Mouse (Mus musculus) spleen, adult 2 months (tissue): ENCODE measurements at regions not wholly inside any gene's neighbourhood (a gene's known extent, or its start where the extent isn't known, plus 50 kb on each side); places are given as distances from the start of the nearest gene placed in this dataset.
"Not testable (repeated sequence)": the region's sequence is repeated elsewhere in the genome, so short reads cannot be mapped to it uniquely, and the experiment has no call there.

Source experiments
- DNase-seq, 2 experiments: peaks; one replicate each; pipeline versions ENCODE4 v3.0.0 to v3.0.0-alpha.2; 2012 to 2021; ENCODE audit warnings: low spot score in 2 of 2, low read depth in 1 of 2
- H3K27ac ChIP-seq: fragments of 200-500 bp; 2 replicates; pipeline ENCODE4 v1.5.1; 2012; ENCODE audit warnings: low read length, inconsistent platforms; ENCODE audit not compliant: insufficient read depth
- H3K27me3 ChIP-seq: fragments of 200-500 bp; 2 replicates; pipeline ENCODE4 v1.6.1; 2012; ENCODE audit warnings: mild to moderate bottlenecking, moderate library complexity, low read length, inconsistent platforms; ENCODE audit not compliant: control insufficient read depth, insufficient read depth
- H3K36me3 ChIP-seq: fragments of 200-500 bp; 2 replicates; pipeline ENCODE4 v1.6.1; 2012; ENCODE audit warnings: mild to moderate bottlenecking, low read length, inconsistent platforms; ENCODE audit not compliant: control insufficient read depth, insufficient read depth
- H3K4me1 ChIP-seq: fragments of 200-500 bp; 2 replicates; pipeline ENCODE4 v1.6.1; 2011; ENCODE audit warnings: inconsistent platforms; ENCODE audit not compliant: control insufficient read depth, insufficient read depth, insufficient read length
- H3K4me3 ChIP-seq: fragments of 200-500 bp; 2 replicates; pipeline ENCODE4 v1.5.1; 2011; ENCODE audit warnings: mild to moderate bottlenecking, inconsistent platforms; ENCODE audit not compliant: insufficient read depth, insufficient read length; ENCODE audit errors: extremely low read depth
- CTCF ChIP-seq: fragments of 200-500 bp; IDR thresholded peaks from 2 replicates; pipeline ENCODE4 v1.5.1; 2011; ENCODE audit warnings: mild to moderate bottlenecking, inconsistent platforms; ENCODE audit not compliant: insufficient read depth, insufficient read length, insufficient replicate concordance; ENCODE audit errors: extremely low read depth
- POLR2A ChIP-seq: fragments of 200-500 bp; IDR thresholded peaks from 2 replicates; pipeline ENCODE4 v1.6.1; 2011; ENCODE audit warnings: low read depth, low read length, inconsistent platforms
- WGBS: fragments of 180-500 bp; shearing (Covaris S2); methylation state at CpG from one replicate; pipeline ENCODE4 v1.1.7; 2018; 5-methylcytosine and 5-hydroxymethylcytosine counted together

DNA sequence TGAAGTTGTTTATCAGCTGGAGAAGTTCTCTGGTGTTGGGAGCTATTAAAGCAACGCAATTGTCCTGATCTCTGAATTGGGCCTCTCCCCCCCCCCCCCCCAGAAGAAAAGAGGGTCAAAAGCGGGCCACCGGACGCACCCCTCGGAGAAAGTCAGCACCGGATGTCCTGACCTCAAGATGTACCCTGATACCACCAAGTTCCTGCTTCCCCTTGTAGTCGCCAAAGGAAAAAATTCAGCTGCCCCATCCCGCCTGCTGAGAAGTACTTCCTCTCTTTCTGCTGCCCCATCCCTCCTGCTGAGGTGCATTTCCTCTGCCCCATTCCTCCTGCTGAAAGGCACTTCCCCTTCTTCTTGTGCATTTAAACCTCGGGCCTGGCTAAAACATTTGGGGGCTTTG lies 1191.1 kb upstream of the 1700008P02Rik start:
- not testable (repeated sequence) for H3K4me1 ChIP-seq, H3K4me3 ChIP-seq, H3K27ac ChIP-seq, H3K36me3 ChIP-seq, H3K27me3 ChIP-seq, DNase-seq
- 89% methylated on average over 6 of the region's 9 CpGs for WGBS

DNA sequence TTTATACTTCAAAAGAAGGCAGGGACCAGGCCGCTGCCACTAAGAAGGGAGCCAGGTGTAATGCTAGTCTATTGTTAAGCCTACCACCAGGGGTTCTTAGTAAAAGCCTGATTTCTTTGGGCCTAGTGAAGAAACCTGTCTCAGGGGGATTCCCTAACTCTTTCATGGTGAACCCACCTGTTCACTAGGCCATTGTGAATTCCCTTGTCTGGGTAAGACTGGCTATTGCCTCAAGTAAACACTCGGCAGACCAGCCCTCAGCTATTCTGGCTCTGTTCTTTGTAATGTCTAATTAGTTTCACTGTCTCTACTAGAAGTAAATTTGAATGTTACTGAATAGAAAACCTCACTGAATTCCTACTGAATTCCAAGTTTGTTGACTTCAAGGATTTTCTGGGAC lies 1184.9 kb upstream of the 1700008P02Rik start:
- not testable (repeated sequence) for H3K27ac ChIP-seq

DNA sequence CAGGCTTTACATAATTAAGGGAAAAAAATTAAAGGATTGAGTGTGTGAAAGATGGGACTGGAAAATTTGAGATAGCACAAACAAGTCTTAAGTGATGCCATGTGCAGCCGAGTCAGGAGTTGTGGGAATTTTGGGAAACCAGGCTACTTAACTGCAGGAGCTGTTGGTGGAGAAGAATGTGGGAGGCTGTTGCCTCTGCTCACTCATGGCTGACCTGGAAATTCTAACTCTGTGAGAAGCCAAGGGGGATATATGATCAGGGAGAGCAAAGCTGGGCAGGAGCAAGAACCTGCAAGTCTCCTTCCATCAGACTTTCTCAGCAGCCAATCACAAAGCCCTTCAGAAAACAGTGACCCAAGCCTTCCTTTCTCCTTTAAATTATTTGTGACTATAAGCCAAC lies 1184.0 kb upstream of the 1700008P02Rik start:
- Histone ChIP-seq H3K4me3 (no peak overlapping the region), H3K27ac (no peak overlapping the region), H3K4me1 (no peaks in the 10 kb centered on the region), H3K36me3 (no peaks in the 10 kb centered on the region), H3K27me3 (no peaks in the 10 kb centered on the region)
- TF ChIP-seq POLR2A (no peak), CTCF (no peak)
- WGBS, result 87% methylated on average over 1 of the region's 1 CpGs
- no peak for DNase-seq

More for the DNA sequence above, 1184.9 kb upstream of the 1700008P02Rik start:
- not testable (repeated sequence) for H3K4me1 ChIP-seq, H3K27me3 ChIP-seq, H3K36me3 ChIP-seq, H3K4me3 ChIP-seq, DNase-seq
- WGBS, result 78% methylated on average over 2 of the region's 2 CpGs

DNA sequence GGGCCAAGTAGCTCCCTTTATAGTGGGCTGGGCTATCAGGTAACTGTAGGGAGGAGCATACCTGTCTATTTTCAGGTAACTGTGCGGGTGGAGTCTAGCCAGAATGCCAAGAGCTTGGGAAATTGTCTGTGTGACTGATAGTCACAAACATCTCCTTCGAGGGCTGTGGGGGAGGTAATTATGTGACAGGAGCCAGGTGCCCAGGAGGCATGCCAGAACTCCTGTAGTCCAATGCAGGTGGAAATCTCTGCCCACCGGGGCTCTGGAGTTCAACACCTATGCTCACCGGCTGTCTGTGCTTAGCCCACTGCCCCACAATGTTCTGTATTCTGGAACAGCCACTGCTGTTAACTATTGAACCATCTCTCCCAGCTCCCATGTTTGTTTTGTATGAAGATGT lies 1179.2 kb upstream of the 1700008P02Rik start:
- Histone ChIP-seq H3K4me1 (no peaks in the 10 kb centered on the region), H3K27ac (no peak overlapping the region), H3K36me3 (no peaks in the 10 kb centered on the region), H3K4me3 (no peak overlapping the region), H3K27me3 (no peaks in the 10 kb centered on the region)
- WGBS, result 86% methylated on average over 4 of the region's 4 CpGs
- no peak for DNase-seq
- TF ChIP-seq POLR2A, result no peak

DNA sequence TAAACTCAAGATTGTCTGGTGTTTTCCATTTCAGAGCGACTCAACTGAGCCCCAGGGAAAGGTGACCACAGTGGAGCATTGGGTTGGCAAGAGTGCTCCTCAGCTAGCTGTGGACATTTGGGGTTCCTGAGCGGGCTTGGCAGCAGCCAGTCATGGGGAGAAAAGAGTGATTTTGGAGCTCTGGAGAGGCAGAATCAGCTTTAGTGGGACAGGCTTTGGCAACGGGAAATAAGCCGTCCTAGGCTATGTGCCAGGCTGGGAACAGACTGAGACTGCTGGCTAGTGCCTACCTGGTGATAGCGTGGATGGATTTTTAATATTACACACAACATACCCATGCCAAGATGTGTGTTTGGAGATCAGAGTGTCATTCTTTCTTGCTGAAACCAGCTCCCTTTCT lies 1167.4 kb upstream of the 1700008P02Rik start:
- no peak overlapping the region for H3K27ac ChIP-seq
- no peaks in the 10 kb centered on the region for H3K4me1 ChIP-seq
- H3K27me3 ChIP-seq, result no peaks in the 10 kb centered on the region
- H3K36me3 ChIP-seq, result no peaks in the 10 kb centered on the region
- DNase-seq, result no peak
- no peak overlapping the region for H3K4me3 ChIP-seq
- TF ChIP-seq CTCF, result no peak
- no peak for TF ChIP-seq POLR2A
- 94% methylated on average over 5 of the region's 5 CpGs for WGBS

DNA sequence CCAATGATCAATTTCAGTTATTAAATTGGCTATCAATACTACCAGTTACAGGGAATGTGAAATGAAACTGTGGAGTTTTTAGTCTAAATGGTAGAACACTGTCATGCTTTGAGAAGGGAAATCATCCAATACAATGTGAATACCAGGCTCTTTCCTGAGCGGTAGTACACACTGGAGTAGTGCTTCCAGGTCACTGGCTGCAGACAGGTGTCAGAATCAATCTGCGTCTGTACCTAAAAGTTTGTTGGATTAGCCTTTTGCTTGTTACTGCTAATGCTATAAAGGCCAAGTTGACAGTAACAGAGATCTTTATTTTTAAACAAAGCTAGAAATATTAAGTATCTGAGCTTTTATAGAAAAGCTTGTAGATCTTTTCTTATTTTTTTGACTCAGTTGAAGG lies 1164.9 kb upstream of the 1700008P02Rik start:
- Histone ChIP-seq H3K4me3 (no peak overlapping the region), H3K27me3 (no peaks in the 10 kb centered on the region), H3K36me3 (no peaks in the 10 kb centered on the region), H3K4me1 (no peaks in the 10 kb centered on the region), H3K27ac (no peak overlapping the region)
- 95% methylated on average over 2 of the region's 2 CpGs for WGBS
- no peak for DNase-seq
- no peak for TF ChIP-seq CTCF
- TF ChIP-seq POLR2A, result no peak

DNA sequence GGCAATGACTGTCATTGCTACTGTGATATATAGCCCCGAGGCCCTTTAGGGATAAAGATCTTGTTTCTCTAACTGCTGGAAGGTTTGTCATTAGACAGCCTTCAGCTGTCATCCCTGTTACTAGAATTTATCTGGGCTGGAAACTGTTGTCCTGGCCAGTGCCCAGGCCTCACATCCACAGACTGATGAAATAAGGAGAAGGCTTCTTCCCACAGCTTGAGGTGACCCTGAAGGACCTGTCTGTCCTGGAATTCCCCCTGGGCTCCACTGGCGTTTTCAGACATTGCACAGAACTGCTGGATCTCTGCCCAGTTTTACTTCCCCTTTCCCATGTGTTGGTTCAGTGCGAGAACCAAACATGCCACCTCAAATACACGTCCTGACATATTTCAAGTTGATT lies 1135.2 kb upstream of the 1700008P02Rik start:
- no peaks in the 10 kb centered on the region for H3K4me1 ChIP-seq
- peak in 1 of 2 experiments; percentile 9 for DNase-seq
- no peak overlapping the region for H3K4me3 ChIP-seq
- 4% methylated on average over 4 of the region's 4 CpGs for WGBS
- no peak for TF ChIP-seq CTCF
- no peak for TF ChIP-seq POLR2A
- no peaks in the 10 kb centered on the region for H3K36me3 ChIP-seq
- no peaks in the 10 kb centered on the region for H3K27me3 ChIP-seq
- no peak overlapping the region for H3K27ac ChIP-seq

DNA sequence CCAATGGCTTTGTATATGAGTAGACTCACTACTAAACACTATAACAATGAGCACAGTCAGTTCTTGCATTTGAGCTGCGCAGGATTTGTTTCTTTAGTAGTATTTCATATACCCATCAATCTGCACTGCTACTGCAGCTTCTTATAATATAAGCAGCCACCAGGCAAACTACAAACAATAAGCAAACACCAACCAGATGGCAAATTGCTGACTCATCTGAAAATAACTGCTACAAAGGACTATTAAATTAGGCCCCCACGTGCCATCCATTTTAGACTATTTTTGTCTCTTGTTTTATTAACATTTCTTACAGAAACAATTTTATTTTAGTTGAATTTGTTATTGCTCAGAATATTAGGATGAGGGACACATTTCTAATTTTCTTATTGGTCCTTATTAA lies 1093.5 kb upstream of the 1700008P02Rik start:
- no peak for DNase-seq
- Histone ChIP-seq H3K4me3 (no peak overlapping the region), H3K27me3 (no peaks in the 10 kb centered on the region), H3K36me3 (no peaks in the 10 kb centered on the region), H3K4me1 (no peaks in the 10 kb centered on the region), H3K27ac (no peak overlapping the region)
- WGBS, result 86% methylated on average over 2 of the region's 2 CpGs
- TF ChIP-seq POLR2A (no peak), CTCF (no peak)
